Mouse (Mus musculus) embryonic facial prominence, embryonic 13.5 days (tissue): ENCODE data around the gene Ywhae. TPM values are rescaled to one million over a fixed set of nuclear protein-coding genes. Genes with fewer than 3 reads are reported as not detected.
A peak's percentile ranks its signal among the peaks of the same experiment; 100 is the strongest.
"Not testable (repeated sequence)": the region's sequence is repeated elsewhere in the genome, so short reads cannot be mapped to it uniquely, and the experiment has no call there.

Experiments used
- ATAC-seq: fragments of 200-750 bp; cut with Nextera tagmentation; 2 replicates; pipeline ENCODE4 v1.8.0; 2017; ENCODE audit warnings: low read depth; ENCODE audit not compliant: insufficient number of reproducible peaks, insufficient read depth, low FRiP score, low TSS enrichment
- H3K27ac ChIP-seq: fragments of 300-500 bp; sonication (generic); 2 replicates; pipeline ENCODE4 v1.5.1; 2015; ENCODE audit warnings: moderate library complexity, mild to moderate bottlenecking, inconsistent platforms
- H3K27me3 ChIP-seq: fragments of 300-500 bp; sonication (generic); 2 replicates; pipeline ENCODE4 v1.6.1; 2015; ENCODE audit warnings: mild to moderate bottlenecking, inconsistent platforms
- H3K36me3 ChIP-seq: fragments of 300-500 bp; sonication (generic); 2 replicates; pipeline ENCODE4 v1.6.1; 2015; ENCODE audit warnings: mild to moderate bottlenecking, inconsistent platforms
- H3K4me1 ChIP-seq: fragments of 300-500 bp; sonication (generic); 2 replicates; pipeline ENCODE4 v1.6.1; 2015; ENCODE audit warnings: inconsistent platforms
- H3K4me2 ChIP-seq: fragments of 300-500 bp; sonication (generic); 2 replicates; pipeline ENCODE4 v1.6.1; 2015; ENCODE audit warnings: moderate library complexity, mild to moderate bottlenecking, inconsistent platforms
- H3K4me3 ChIP-seq: fragments of 300-500 bp; sonication (generic); 2 replicates; pipeline ENCODE4 v1.5.1; 2015; ENCODE audit warnings: mild to moderate bottlenecking, inconsistent platforms
- H3K9ac ChIP-seq: fragments of 300-500 bp; sonication (generic); 2 replicates; pipeline ENCODE4 v1.6.1; 2015; ENCODE audit warnings: mild to moderate bottlenecking, inconsistent platforms
- H3K9me3 ChIP-seq: fragments of 300-500 bp; sonication (generic); 2 replicates; pipeline ENCODE4 v1.6.1; 2016; ENCODE audit warnings: inconsistent platforms
- WGBS: fragments of 180-500 bp; shearing (Covaris S2); methylation state at CpG from one replicate; pipeline ENCODE4 v1.1.7; 2015; ENCODE audit warnings: mixed read lengths; 5-methylcytosine and 5-hydroxymethylcytosine counted together
- polyA plus RNA-seq: library from polyadenylated mRNA; unstranded; fragments of >200 nt; fragmentation: Nextera tagmentation; extraction: Ambion mirVana; gene quantifications from 2 replicates; pipeline ENCODE4 v1.2.1, GENCODE M21; 2015

Gene Ywhae
- polyA plus RNA-seq, 1 experiment from 2014 or later = 992 TPM

DNA sequence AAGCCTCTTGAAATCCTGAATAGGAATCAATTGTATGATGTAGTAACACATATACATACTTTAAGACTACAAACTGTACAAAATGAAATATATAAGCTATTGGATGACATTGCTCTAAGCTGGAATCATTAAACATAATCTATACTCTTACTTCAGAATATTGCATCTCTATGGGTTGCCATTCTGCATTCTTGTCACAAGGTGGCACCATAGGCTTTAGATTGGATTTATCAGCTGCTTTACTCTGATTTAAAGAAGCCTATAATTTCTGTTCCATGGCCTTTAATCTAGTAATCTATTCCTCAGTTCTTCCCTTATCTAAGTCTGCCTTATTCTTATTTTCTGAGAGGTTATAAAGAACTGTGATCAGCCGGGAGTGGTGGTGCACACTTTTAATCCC lies 18.7 kb upstream of the Ywhae start:
- WGBS = 96% methylated on average over 1 of the region's 1 CpGs
- Histone ChIP-seq H3K4me1 (no peaks in the 10 kb centered on the region), H3K36me3 (no peaks in the 10 kb centered on the region), H3K4me2 (no peak overlapping the region), H3K4me3 (no peak overlapping the region), H3K27me3 (no peaks in the 10 kb centered on the region), H3K9me3 (no peaks in the 10 kb centered on the region), H3K27ac (no peak overlapping the region), H3K9ac (no peak overlapping the region)
- ATAC-seq = no peak

DNA sequence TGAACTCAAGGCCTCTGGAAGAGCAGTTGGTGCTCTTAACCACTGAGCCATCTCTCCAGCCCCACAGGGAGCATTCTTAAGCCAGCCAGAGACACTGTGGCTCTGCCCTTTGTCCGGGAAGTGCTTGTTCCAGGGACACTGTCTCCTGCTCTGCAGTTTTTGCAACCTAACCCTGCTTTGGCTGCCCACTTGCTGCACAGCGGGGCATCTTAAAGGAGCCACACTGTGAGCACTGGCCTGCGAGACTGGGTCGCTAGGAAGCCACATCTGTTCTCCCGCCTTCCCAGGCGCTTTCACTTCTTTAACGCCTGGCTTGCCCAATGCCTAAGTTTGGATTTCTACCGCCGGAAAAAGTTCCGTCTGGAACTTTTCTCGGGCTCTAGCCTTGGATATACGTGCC lies 17.1 kb upstream of the Ywhae start:
- Histone ChIP-seq H3K4me2 (peak overlapping the region; percentile 7; the same call in 1 of the 2 replicates), H3K4me3 (no peak overlapping the region), H3K36me3 (no peaks in the 10 kb centered on the region), H3K27ac (no peak overlapping the region), H3K9ac (no peak overlapping the region), H3K4me1 (no peaks in the 10 kb centered on the region), H3K27me3 (no peaks in the 10 kb centered on the region), H3K9me3 (no peaks in the 10 kb centered on the region; the same call in 1 of the 2 replicates)
- ATAC-seq = no peak
- 26% methylated on average over 12 of the region's 12 CpGs for WGBS

- Histone ChIP-seq H3K4me2 (no peak overlapping the region), H3K9ac (no peak overlapping the region), H3K9me3 (peaks cover 8% of the 10 kb centered on the region), H3K27ac (no peak overlapping the region), H3K4me1 (no peaks in the 10 kb centered on the region), H3K27me3 (no peaks in the 10 kb centered on the region), H3K36me3 (no peaks in the 10 kb centered on the region), H3K4me3 (no peak overlapping the region)
- no peak for ATAC-seq
- 78% methylated on average over 8 of the region's 8 CpGs for WGBS
These were observed 15.9 kb upstream of the Ywhae start for GRCm38 (mm10) chr11:75716661-75717325.

- Histone ChIP-seq H3K27ac (no peak overlapping the region), H3K27me3 (no peaks in the 10 kb centered on the region), H3K4me2 (no peak overlapping the region), H3K4me1 (no peaks in the 10 kb centered on the region), H3K9me3 (peaks cover 8% of the 10 kb centered on the region), H3K36me3 (no peaks in the 10 kb centered on the region), H3K9ac (no peak overlapping the region), H3K4me3 (no peak overlapping the region)
- WGBS = 50% methylated on average over 4 of the region's 4 CpGs
- no peak for ATAC-seq
These were observed 10.3 kb upstream of the Ywhae start for GRCm38 (mm10) chr11:75722339-75722738.

DNA sequence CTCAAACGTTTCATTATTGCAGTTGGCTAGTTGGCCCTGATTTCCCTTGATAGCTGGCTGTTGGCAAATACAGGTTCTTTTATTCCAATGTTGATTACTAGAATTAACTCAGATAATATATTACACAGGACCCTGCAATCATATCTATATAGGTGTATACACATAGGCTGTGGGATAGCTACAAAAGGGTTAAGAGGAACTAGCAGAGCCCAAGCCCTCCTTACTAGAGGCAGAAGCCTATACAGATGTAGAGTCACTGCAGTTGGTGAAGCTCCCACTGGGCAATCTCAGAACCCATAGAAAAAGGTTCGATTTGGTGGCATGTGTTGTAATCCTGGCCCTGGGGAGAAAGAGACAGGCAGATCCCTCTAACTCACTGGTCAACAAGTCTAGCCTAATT lies 5.5 kb upstream of the Ywhae start:
- WGBS = 73% methylated on average over 2 of the region's 2 CpGs

GRCm38 (mm10) chr11:75727659-75728058 lies 5.0 kb upstream of the Ywhae start:
- H3K36me3 ChIP-seq, H3K27me3 ChIP-seq, H3K4me3 ChIP-seq, H3K4me2 ChIP-seq, H3K9me3 ChIP-seq, ATAC-seq, H3K9ac ChIP-seq, H3K27ac ChIP-seq: not testable (repeated sequence)
- 86% methylated on average over 6 of the region's 6 CpGs for WGBS
- peaks cover 14% of the 10 kb centered on the region for H3K4me1 ChIP-seq

More for the DNA sequence above, 5.5 kb upstream of the Ywhae start:
- no peak overlapping the region for H3K4me3 ChIP-seq
- H3K9ac ChIP-seq = no peak overlapping the region
- H3K4me2 ChIP-seq = no peak overlapping the region
- H3K9me3 ChIP-seq = no peaks in the 10 kb centered on the region
- no peak overlapping the region for H3K27ac ChIP-seq
- H3K27me3 ChIP-seq = peaks cover 4% of the 10 kb centered on the region; the same call in 1 of the 2 replicates
- no peaks in the 10 kb centered on the region for H3K36me3 ChIP-seq
- H3K4me1 ChIP-seq = peaks cover 10% of the 10 kb centered on the region
- no peak for ATAC-seq

DNA sequence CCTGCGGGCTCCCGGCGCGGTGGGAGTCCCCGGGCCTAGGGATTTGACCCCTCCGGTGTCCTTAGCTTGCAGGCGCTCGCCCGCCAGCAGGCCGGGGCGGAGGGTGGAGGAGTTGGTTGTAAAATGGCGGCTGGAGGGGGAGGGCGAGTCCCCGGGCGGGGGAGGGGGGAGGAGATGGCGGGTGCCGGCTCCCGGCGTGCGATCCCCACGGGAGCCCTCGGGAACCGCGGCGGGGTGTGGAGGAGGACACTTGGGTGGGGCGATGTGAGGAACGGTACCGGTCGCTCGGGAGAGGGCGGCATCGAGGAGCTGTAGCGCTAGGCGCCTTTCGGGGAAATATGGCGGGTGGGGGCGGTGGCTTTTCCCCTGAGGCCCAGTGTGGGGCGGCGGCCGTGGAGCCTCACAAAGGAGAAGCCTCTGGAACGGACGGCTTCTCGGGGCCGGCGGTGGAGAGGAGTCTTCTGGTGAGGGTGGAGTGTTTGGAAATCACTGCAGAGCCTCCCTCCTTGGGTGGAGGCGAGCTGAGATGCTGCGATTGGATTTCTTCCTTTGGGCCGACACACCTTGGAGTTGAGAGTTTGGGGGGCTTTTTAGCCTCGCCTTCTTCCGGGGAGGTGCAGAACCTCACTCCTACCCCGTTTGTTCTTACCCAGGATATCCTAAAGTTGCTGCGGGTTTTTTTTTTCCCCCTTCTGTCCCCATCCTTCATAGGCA lies 715 bp downstream of the Ywhae start:
- under 1% methylated on average over 52 of the region's 52 CpGs for WGBS
- H3K27ac ChIP-seq = peak overlapping the region; percentile 98
- ATAC-seq = peak; percentile 70

GRCm38 (mm10) chr11:75735462-75736252 lies 3.0 kb downstream of the Ywhae start:
- Histone ChIP-seq H3K9ac (no peak overlapping the region), H3K4me1 (peaks cover 53% of the 10 kb centered on the region), H3K9me3 (no peaks in the 10 kb centered on the region), H3K4me3 (peak overlapping the region; percentile 68; the same call in 1 of the 2 replicates), H3K36me3 (peaks cover 19% of the 10 kb centered on the region), H3K27me3 (no peaks in the 10 kb centered on the region), H3K27ac (no peak overlapping the region), H3K4me2 (peak overlapping the region; percentile 81)
- 84% methylated on average over 5 of the region's 5 CpGs for WGBS
- ATAC-seq = no peak

More for the DNA sequence above, 715 bp downstream of the Ywhae start:
- H3K4me1 ChIP-seq = peaks cover 40% of the 10 kb centered on the region
- peaks cover 7% of the 10 kb centered on the region for H3K36me3 ChIP-seq
- peak overlapping the region; percentile 81 for H3K4me2 ChIP-seq
- peak overlapping the region; percentile 96 for H3K9ac ChIP-seq
- H3K4me3 ChIP-seq = peak overlapping the region; percentile 68
- no peaks in the 10 kb centered on the region for H3K9me3 ChIP-seq
- H3K27me3 ChIP-seq = peaks cover 4% of the 10 kb centered on the region; the same call in 1 of the 2 replicates

DNA sequence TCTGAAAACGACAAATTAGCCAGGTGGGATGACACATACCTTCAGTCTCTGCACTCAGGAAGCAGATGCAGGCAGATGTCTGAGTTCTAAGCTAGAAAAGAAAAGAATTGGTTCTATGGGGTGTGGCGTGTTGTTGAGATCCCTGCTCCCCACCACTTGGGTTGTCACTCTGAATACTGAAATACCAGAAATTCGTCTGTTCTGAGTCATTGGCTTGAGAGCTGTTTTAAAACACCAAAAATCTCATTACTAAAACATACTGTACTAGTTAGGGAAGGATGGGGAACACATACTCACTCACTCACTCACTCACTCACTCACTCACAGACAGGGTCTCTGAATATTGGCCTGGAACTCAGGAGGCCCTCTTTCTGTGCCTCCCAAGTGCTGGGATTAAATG lies 4.3 kb downstream of the Ywhae start:
- no peak overlapping the region; the same call in 1 of the 2 replicates for H3K27ac ChIP-seq
- no peaks in the 10 kb centered on the region for H3K27me3 ChIP-seq
- H3K9ac ChIP-seq = no peak overlapping the region
- WGBS = 57% methylated on average over 3 of the region's 3 CpGs
- H3K4me2 ChIP-seq = peak overlapping the region; percentile 26; the same call in 1 of the 2 replicates
- ATAC-seq = no peak
- peaks cover 19% of the 10 kb centered on the region for H3K36me3 ChIP-seq
- H3K9me3 ChIP-seq = no peaks in the 10 kb centered on the region
- peaks cover 57% of the 10 kb centered on the region for H3K4me1 ChIP-seq
- H3K4me3 ChIP-seq = no peak overlapping the region

- peaks cover 23% of the 10 kb centered on the region for H3K36me3 ChIP-seq
- H3K9me3 ChIP-seq = no peaks in the 10 kb centered on the region
- H3K9ac ChIP-seq = no peak overlapping the region
- peaks cover 55% of the 10 kb centered on the region for H3K4me1 ChIP-seq
- no peak overlapping the region for H3K4me3 ChIP-seq
- ATAC-seq = no peak
- WGBS = 87% methylated on average over 2 of the region's 2 CpGs
- H3K27me3 ChIP-seq = no peaks in the 10 kb centered on the region
- no peak overlapping the region for H3K27ac ChIP-seq
- H3K4me2 ChIP-seq = no peak overlapping the region
These were observed 5.3 kb downstream of the Ywhae start for GRCm38 (mm10) chr11:75737806-75738476.

GRCm38 (mm10) chr11:75738477-75738821 lies 5.8 kb downstream of the Ywhae start:
- Histone ChIP-seq H3K4me3 (no peak overlapping the region), H3K9ac (no peak overlapping the region), H3K27me3 (no peaks in the 10 kb centered on the region), H3K4me2 (no peak overlapping the region), H3K4me1 (peaks cover 55% of the 10 kb centered on the region), H3K9me3 (no peaks in the 10 kb centered on the region), H3K36me3 (peaks cover 27% of the 10 kb centered on the region), H3K27ac (no peak overlapping the region)
- ATAC-seq = no peak
- 93% methylated on average over 7 of the region's 7 CpGs for WGBS
